Mouse (Mus musculus): Measurements from ENCODE around the gene Fahd1.

DNA sequence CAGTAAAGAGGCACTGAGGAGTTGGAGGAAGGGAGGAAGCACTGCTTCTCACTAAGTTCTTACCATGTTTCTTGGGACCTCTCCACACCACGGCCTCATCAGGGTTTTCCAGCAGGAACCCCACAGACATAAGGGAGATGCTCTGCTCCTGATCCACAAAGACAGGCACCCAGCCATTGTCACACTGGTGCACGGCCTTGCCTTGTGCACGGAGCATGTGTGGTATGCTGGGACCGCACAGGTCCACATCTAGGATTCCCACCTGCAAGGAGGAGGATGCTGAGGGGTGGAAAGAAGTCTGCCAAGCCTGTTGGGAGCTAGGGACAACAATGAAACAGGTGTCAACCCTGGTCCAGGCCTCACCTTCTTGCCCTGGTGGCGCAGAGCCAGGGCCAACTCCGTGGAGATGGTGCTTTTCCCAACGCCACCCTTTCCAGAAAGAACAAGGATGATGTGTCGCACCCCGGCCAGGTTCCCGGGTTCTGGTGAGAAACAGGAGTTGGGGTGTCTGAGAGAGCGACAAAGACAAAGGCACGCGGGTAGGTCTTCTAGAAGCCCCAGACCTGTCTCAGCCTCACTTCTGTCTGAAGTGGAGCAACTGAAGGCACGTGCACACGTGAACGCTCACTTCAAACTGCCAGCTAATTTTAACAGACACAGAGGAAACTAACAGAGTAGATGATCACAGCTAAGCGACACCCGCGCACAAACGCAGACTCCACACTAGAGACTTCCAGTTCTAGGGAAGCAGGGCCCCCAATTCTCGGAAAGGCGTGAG is 35.4 kb upstream of the Fahd1 start:
- TF ChIP-seq POLR2A (IDR thresholded peaks at IDR 0.05; ENCODE audit: borderline replicate concordance, extremely low read depth, low read depth, low read length), result no peak
- TF ChIP-seq CTCF (IDR thresholded peaks at IDR 0.05; ENCODE audit: insufficient read depth, low read length), result no peak

Data from lung, adult 2 months (tissue).